Mouse (Mus musculus): ENCODE data around the gene Tmem203. TPM values are rescaled to one million over a fixed set of nuclear protein-coding genes. Genes with fewer than 3 reads are reported as not detected.

Tmem203 gene
- total and polyA plus RNA-seq, 3 experiments: 21.2 to 28.3 (median 21.5) TPM

DNA sequence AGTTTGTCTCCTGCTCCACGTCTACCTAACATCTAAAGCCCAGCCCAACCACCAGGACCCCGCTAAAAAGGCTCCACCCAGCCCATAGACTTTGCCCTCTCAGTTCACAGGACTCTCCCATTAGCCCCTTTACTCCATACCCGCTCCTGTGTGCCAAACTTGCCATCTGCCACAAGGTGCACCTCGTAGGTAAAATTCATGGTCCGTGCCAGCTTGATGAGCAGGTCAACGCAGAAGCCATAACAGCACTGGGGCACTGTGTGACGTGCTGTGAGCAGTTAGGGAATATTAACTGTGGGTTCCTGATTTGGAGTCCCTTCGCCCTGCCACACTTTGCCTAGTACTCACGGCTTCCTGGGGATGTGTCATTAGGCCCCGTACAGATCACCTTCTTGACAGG, 42.8 kb downstream of the Tmem203 start:
- in situ Hi-C loops (cut with MboI; ENCODE audit: low pct_ligation_motif_present, low pct_unique_long_range_greater_than_20kb, low sequenced_read_pairs): no loop called here
- dilution Hi-C loops (cut with MboI; ENCODE audit: extremely low pct_ligation_motif_present, extremely low pct_unique_long_range_greater_than_20kb, low sequenced_read_pairs): no loop called here

DNA sequence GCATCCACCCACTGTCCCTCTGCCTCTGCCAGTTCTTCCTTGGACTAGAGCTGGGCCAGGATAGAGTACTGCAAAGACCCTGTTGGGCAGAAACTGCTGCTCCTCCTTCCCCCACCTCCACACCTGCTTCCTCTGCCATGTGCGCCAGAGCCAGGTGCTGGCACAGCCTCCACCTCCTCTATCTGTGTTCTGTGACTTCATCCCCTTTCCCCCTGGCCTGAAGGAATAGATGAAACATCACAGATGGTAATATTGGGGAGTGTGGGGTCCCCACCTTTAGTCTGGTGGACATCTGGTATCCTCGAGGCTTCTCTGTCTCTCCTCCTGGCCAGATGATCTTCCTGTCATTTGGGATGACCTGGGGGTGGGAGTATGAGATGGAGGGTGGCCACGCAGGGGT, 48.2 kb downstream of the Tmem203 start:
- no peak overlapping the region for H3K4me3 ChIP-seq (replicated peaks in 1 of 3; ENCODE audit: low read depth in 2 of 3, low read length in 2 of 3, poor library complexity in 1 of 3)
- no peaks in the 10 kb centered on the region for H3K36me3 ChIP-seq (replicated peaks in 1 of 2; ENCODE audit: control insufficient read depth in 1 of 2, insufficient read depth in 1 of 2, low read length in 1 of 2)
- no peak overlapping the region for H3K27ac ChIP-seq (ENCODE audit: insufficient read depth, low read depth)
- no peak overlapping the region for H3K9ac ChIP-seq (ENCODE audit: insufficient read depth, low read depth)
- in situ Hi-C loops (cut with MboI; ENCODE audit: low pct_ligation_motif_present, low pct_unique_long_range_greater_than_20kb, low sequenced_read_pairs): no loop called here
- no peak for DNase-seq (ENCODE audit: extremely low read depth)
- TF ChIP-seq TBP (conservative IDR thresholded peaks at IDR 0.05; ENCODE audit: low read depth, low read length): no peak
- no peak for TF ChIP-seq MAFK (IDR thresholded peaks at IDR 0.05; ENCODE audit: insufficient replicate concordance, low read length)
- TF ChIP-seq ETS1 (conservative IDR thresholded peaks at IDR 0.05; ENCODE audit: low read depth, low read length): no peak
- TF ChIP-seq MAX (IDR thresholded peaks at IDR 0.05; ENCODE audit: low read length): no peak
- TF ChIP-seq NELFE (IDR thresholded peaks at IDR 0.05; ENCODE audit: low read depth, low read length): no peak
- TF ChIP-seq CHD2 (IDR thresholded peaks at IDR 0.05; ENCODE audit: low read length): no peak
- TF ChIP-seq MYC (IDR thresholded peaks at IDR 0.05; ENCODE audit: low read depth, low read length): no peak
- TF ChIP-seq MXI1 (IDR thresholded peaks at IDR 0.05; ENCODE audit: low read depth, low read length): no peak
- no peak for TF ChIP-seq NRF1 (IDR thresholded peaks at IDR 0.05; ENCODE audit: low read depth, low read length)
- no peak for TF ChIP-seq TCF12 (IDR thresholded peaks at IDR 0.05; ENCODE audit: low read depth, low read length)
- no peak for TF ChIP-seq JUND (conservative IDR thresholded peaks at IDR 0.05; ENCODE audit: low read depth, low read length)
- TF ChIP-seq HCFC1 (IDR thresholded peaks at IDR 0.05; ENCODE audit: low read depth, low read length): no peak
- TF ChIP-seq ELF1 (IDR thresholded peaks at IDR 0.05; ENCODE audit: low read depth, low read length): no peak
- no peak for TF ChIP-seq EP300 (IDR thresholded peaks at IDR 0.05; ENCODE audit: low read length)
- no peak for TF ChIP-seq IRF4 (IDR thresholded peaks at IDR 0.05; ENCODE audit: low read depth, low read length)
- TF ChIP-seq RCOR1 (conservative IDR thresholded peaks at IDR 0.05; ENCODE audit: low read depth, low read length): no peak
- TF ChIP-seq POLR2AphosphoS2 (IDR thresholded peaks at IDR 0.05; ENCODE audit: low read depth, low read length): no peak
- H3K9me3 ChIP-seq (replicated peaks; ENCODE audit: low read length): peaks cover 4% of the 10 kb centered on the region
- H3K79me2 ChIP-seq (replicated peaks; ENCODE audit: control insufficient read depth, extremely low read depth, insufficient read depth, poor library complexity, severe bottlenecking): no peaks in the 10 kb centered on the region
- H3K4me1 ChIP-seq (ENCODE audit: control insufficient read depth in 1 of 2, insufficient read depth in 2 of 2): peaks cover 8 to 9% of the 10 kb centered on the region in 2 experiments
- H3K4me2 ChIP-seq (ENCODE audit: insufficient read depth, low read depth, poor library complexity, severe bottlenecking): no peak overlapping the region
- dilution Hi-C loops (cut with MboI; ENCODE audit: extremely low pct_ligation_motif_present, extremely low pct_unique_long_range_greater_than_20kb, low sequenced_read_pairs): no loop called here
- H3K27me3 ChIP-seq (replicated peaks): peaks cover 77% of the 10 kb centered on the region

More for the DNA sequence above, 42.8 kb downstream of the Tmem203 start:
- no peaks in the 10 kb centered on the region for H3K79me2 ChIP-seq (replicated peaks; ENCODE audit: control insufficient read depth, extremely low read depth, insufficient read depth, poor library complexity, severe bottlenecking)
- no peak for DNase-seq (ENCODE audit: extremely low read depth)
- no peak overlapping the region for H3K27ac ChIP-seq (ENCODE audit: insufficient read depth, low read depth)
- H3K4me1 ChIP-seq (ENCODE audit: control insufficient read depth in 1 of 2, insufficient read depth in 2 of 2): no peaks in the 10 kb centered on the region
- TF ChIP-seq GABPA (IDR thresholded peaks at IDR 0.05; ENCODE audit: insufficient replicate concordance, low read depth, low read length) (no peak), ZC3H11A (IDR thresholded peaks at IDR 0.05; ENCODE audit: low read depth, low read length) (no peak), ZMIZ1 (IDR thresholded peaks at IDR 0.05; ENCODE audit: low read depth, low read length) (no peak), MAFK (IDR thresholded peaks at IDR 0.05; ENCODE audit: insufficient replicate concordance, low read length) (no peak)
- no peak overlapping the region for H3K4me3 ChIP-seq (replicated peaks in 1 of 3; ENCODE audit: low read depth in 2 of 3, low read length in 2 of 3, poor library complexity in 1 of 3)
- H3K4me2 ChIP-seq (ENCODE audit: insufficient read depth, low read depth, poor library complexity, severe bottlenecking): no peak overlapping the region
- no peak overlapping the region for H3K9ac ChIP-seq (ENCODE audit: insufficient read depth, low read depth)
- no peaks in the 10 kb centered on the region for H3K36me3 ChIP-seq (replicated peaks in 1 of 2; ENCODE audit: control insufficient read depth in 1 of 2, insufficient read depth in 1 of 2, low read length in 1 of 2)
- H3K9me3 ChIP-seq (replicated peaks; ENCODE audit: low read length): peaks cover 4% of the 10 kb centered on the region
- H3K27me3 ChIP-seq (replicated peaks): peaks cover 79% of the 10 kb centered on the region
